Mouse (Mus musculus): ENCODE results near the gene Zfp870. TPM values are rescaled to one million over a fixed set of nuclear protein-coding genes. Genes with fewer than 3 reads are reported as not detected.
A peak's percentile ranks its signal among the peaks of the same experiment; 100 is the strongest.

Gene Zfp870
- polyA plus RNA-seq, 1 experiment from 2014 or later = 1.4 TPM

GRCm38 (mm10) chr17:32905239-32905638 lies 13.8 kb upstream of the Zfp870 start:
- Histone ChIP-seq H3K27me3 (ENCODE audit: control insufficient read depth, insufficient read depth, low read depth, low read length) (no peaks in the 10 kb centered on the region), H3K27ac (ENCODE audit: low read length) (no peak overlapping the region), H3K4me3 (ENCODE audit: low read depth, low read length) (no peak overlapping the region), H3K9ac (ENCODE audit: low read depth, low read length) (no peak overlapping the region), H3K36me3 (ENCODE audit: control insufficient read depth, insufficient read depth) (no peaks in the 10 kb centered on the region), H3K4me1 (ENCODE audit: control insufficient read depth, low read depth, low read length) (no peaks in the 10 kb centered on the region), H3K4me2 (ENCODE audit: low read depth, low read length) (no peak overlapping the region), H3K9me3 (replicated peaks; ENCODE audit: control insufficient read depth, low read length) (no peaks in the 10 kb centered on the region)
- 11% methylated on average over 19 of the region's 19 CpGs for WGBS (ENCODE audit: insufficient replicate concordance)
- ATAC-seq (ENCODE audit: low read depth) = no peak

DNA sequence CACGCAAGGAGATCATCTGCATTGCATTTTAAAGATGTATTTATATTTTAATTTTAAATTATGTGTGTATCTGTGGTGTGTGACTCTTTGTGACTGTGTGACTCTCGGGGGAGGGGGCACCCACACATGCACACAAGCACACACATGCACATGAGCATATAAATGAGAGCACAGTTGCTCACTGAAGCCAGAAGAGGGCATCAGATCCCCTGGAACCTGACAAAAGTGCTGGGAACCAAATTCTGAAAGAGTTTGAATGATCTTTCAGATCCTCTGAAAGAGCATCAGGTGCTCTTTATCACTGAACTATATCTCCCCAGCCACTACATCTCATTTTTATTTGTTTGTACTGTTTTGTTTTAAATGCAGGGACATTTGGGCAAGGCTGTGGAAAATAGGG lies 13.0 kb upstream of the Zfp870 start:
- Histone ChIP-seq H3K9me3 (replicated peaks; ENCODE audit: control insufficient read depth, low read length) (no peaks in the 10 kb centered on the region), H3K27ac (ENCODE audit: low read length) (no peak overlapping the region), H3K36me3 (ENCODE audit: control insufficient read depth, insufficient read depth) (no peaks in the 10 kb centered on the region), H3K4me3 (ENCODE audit: low read depth, low read length) (no peak overlapping the region), H3K4me1 (ENCODE audit: control insufficient read depth, low read depth, low read length) (no peaks in the 10 kb centered on the region), H3K27me3 (ENCODE audit: control insufficient read depth, insufficient read depth, low read depth, low read length) (no peaks in the 10 kb centered on the region), H3K9ac (ENCODE audit: low read depth, low read length) (no peak overlapping the region), H3K4me2 (ENCODE audit: low read depth, low read length) (no peak overlapping the region)
- WGBS (ENCODE audit: insufficient replicate concordance) = 35% methylated on average over 2 of the region's 2 CpGs
- ATAC-seq (ENCODE audit: low read depth) = no peak

GRCm38 (mm10) chr17:32901751-32902525 lies 10.5 kb upstream of the Zfp870 start:
- Histone ChIP-seq H3K9ac (ENCODE audit: low read depth, low read length) (no peak overlapping the region), H3K27me3 (ENCODE audit: control insufficient read depth, insufficient read depth, low read depth, low read length) (no peaks in the 10 kb centered on the region), H3K27ac (ENCODE audit: low read length) (no peak overlapping the region), H3K36me3 (ENCODE audit: control insufficient read depth, insufficient read depth) (no peaks in the 10 kb centered on the region), H3K4me1 (ENCODE audit: control insufficient read depth, low read depth, low read length) (no peaks in the 10 kb centered on the region), H3K9me3 (replicated peaks; ENCODE audit: control insufficient read depth, low read length) (no peaks in the 10 kb centered on the region), H3K4me3 (ENCODE audit: low read depth, low read length) (no peak overlapping the region), H3K4me2 (ENCODE audit: low read depth, low read length) (no peak overlapping the region)
- 31% methylated on average over 1 of the region's 1 CpGs for WGBS (ENCODE audit: insufficient replicate concordance)
- ATAC-seq (ENCODE audit: low read depth) = no peak

- Histone ChIP-seq H3K36me3 (ENCODE audit: control insufficient read depth, insufficient read depth) (no peaks in the 10 kb centered on the region), H3K4me2 (ENCODE audit: low read depth, low read length) (no peak overlapping the region), H3K9ac (ENCODE audit: low read depth, low read length) (no peak overlapping the region), H3K4me3 (ENCODE audit: low read depth, low read length) (no peak overlapping the region), H3K4me1 (ENCODE audit: control insufficient read depth, low read depth, low read length) (peaks cover 7% of the 10 kb centered on the region), H3K27me3 (ENCODE audit: control insufficient read depth, insufficient read depth, low read depth, low read length) (no peaks in the 10 kb centered on the region), H3K9me3 (replicated peaks; ENCODE audit: control insufficient read depth, low read length) (no peaks in the 10 kb centered on the region), H3K27ac (ENCODE audit: low read length) (no peak overlapping the region)
- ATAC-seq (ENCODE audit: low read depth) = no peak
- 78% methylated on average over 4 of the region's 4 CpGs for WGBS (ENCODE audit: insufficient replicate concordance)
Measured at GRCm38 (mm10) chr17:32895421-32895820, 4.0 kb upstream of the Zfp870 start.

- Histone ChIP-seq H3K9me3 (replicated peaks; ENCODE audit: control insufficient read depth, low read length) (no peaks in the 10 kb centered on the region), H3K4me1 (ENCODE audit: control insufficient read depth, low read depth, low read length) (peaks cover 10% of the 10 kb centered on the region), H3K27me3 (ENCODE audit: control insufficient read depth, insufficient read depth, low read depth, low read length) (no peaks in the 10 kb centered on the region), H3K9ac (ENCODE audit: low read depth, low read length) (no peak overlapping the region), H3K4me3 (ENCODE audit: low read depth, low read length) (no peak overlapping the region), H3K27ac (ENCODE audit: low read length) (no peak overlapping the region), H3K36me3 (ENCODE audit: control insufficient read depth, insufficient read depth) (no peaks in the 10 kb centered on the region), H3K4me2 (ENCODE audit: low read depth, low read length) (no peak overlapping the region)
- WGBS (ENCODE audit: insufficient replicate concordance) = 70% methylated on average over 3 of the region's 3 CpGs
- ATAC-seq (ENCODE audit: low read depth) = no peak
Measured at GRCm38 (mm10) chr17:32893901-32894300, 2.5 kb upstream of the Zfp870 start.

DNA sequence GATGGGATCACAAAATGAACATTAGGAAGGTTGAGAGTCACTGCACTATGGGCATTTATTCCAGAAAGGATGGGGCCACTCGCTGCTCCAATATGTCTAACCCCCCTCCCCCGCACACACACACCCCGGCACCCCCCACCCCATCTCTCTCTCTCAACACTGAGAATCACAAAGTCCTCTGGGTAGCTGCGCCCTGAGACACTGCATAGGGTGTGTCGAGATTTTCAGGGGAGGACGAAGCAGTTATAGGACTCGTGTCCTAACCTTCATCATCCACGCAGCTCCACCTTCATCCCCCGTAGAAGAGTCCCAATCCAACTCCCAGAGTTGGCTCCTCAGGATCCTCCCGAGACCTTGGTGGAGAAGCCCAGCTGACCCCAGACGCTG lies 597 bp downstream of the Zfp870 start:
- no peaks in the 10 kb centered on the region for H3K9me3 ChIP-seq (replicated peaks; ENCODE audit: control insufficient read depth, low read length)
- 4% methylated on average over 11 of the region's 11 CpGs for WGBS (ENCODE audit: insufficient replicate concordance)
- no peaks in the 10 kb centered on the region for H3K36me3 ChIP-seq (ENCODE audit: control insufficient read depth, insufficient read depth)
- H3K9ac ChIP-seq (ENCODE audit: low read depth, low read length) = peak overlapping the region; percentile 77
- peak overlapping the region; percentile 6; the same call in 1 of the 2 replicates for H3K27ac ChIP-seq (ENCODE audit: low read length)
- peaks cover 10% of the 10 kb centered on the region for H3K4me1 ChIP-seq (ENCODE audit: control insufficient read depth, low read depth, low read length)
- H3K4me2 ChIP-seq (ENCODE audit: low read depth, low read length) = peak overlapping the region; percentile 85
- H3K4me3 ChIP-seq (ENCODE audit: low read depth, low read length) = peak overlapping the region; percentile 73
- ATAC-seq (ENCODE audit: low read depth) = peak; percentile 14
- H3K27me3 ChIP-seq (ENCODE audit: control insufficient read depth, insufficient read depth, low read depth, low read length) = no peaks in the 10 kb centered on the region

DNA sequence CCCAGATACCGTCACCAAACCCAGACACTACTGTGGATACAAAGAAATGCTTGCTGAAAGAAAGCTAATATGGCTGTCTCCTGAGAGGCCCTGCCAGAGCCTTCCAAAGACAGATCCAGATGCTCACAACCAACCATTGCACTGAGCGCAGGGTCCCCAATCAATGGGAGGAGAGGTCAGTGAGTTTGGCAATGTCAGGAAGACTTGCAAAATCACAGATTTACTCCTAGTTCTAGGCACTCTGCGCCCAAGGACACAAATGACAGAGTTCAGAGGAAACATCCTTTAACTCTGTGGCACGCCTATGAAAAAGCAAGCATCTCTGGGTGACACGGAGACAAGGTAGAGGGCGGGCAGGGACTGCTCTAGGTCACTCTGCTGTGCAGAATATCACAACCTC lies 1.8 kb downstream of the Zfp870 start:
- Histone ChIP-seq H3K27ac (ENCODE audit: low read length) (no peak overlapping the region), H3K4me2 (ENCODE audit: low read depth, low read length) (no peak overlapping the region), H3K27me3 (ENCODE audit: control insufficient read depth, insufficient read depth, low read depth, low read length) (no peaks in the 10 kb centered on the region), H3K9ac (ENCODE audit: low read depth, low read length) (no peak overlapping the region), H3K36me3 (ENCODE audit: control insufficient read depth, insufficient read depth) (no peaks in the 10 kb centered on the region), H3K4me3 (ENCODE audit: low read depth, low read length) (no peak overlapping the region), H3K4me1 (ENCODE audit: control insufficient read depth, low read depth, low read length) (peaks cover 10% of the 10 kb centered on the region), H3K9me3 (replicated peaks; ENCODE audit: control insufficient read depth, low read length) (no peaks in the 10 kb centered on the region)
- no peak for ATAC-seq (ENCODE audit: low read depth)
- 70% methylated on average over 6 of the region's 6 CpGs for WGBS (ENCODE audit: insufficient replicate concordance)

DNA sequence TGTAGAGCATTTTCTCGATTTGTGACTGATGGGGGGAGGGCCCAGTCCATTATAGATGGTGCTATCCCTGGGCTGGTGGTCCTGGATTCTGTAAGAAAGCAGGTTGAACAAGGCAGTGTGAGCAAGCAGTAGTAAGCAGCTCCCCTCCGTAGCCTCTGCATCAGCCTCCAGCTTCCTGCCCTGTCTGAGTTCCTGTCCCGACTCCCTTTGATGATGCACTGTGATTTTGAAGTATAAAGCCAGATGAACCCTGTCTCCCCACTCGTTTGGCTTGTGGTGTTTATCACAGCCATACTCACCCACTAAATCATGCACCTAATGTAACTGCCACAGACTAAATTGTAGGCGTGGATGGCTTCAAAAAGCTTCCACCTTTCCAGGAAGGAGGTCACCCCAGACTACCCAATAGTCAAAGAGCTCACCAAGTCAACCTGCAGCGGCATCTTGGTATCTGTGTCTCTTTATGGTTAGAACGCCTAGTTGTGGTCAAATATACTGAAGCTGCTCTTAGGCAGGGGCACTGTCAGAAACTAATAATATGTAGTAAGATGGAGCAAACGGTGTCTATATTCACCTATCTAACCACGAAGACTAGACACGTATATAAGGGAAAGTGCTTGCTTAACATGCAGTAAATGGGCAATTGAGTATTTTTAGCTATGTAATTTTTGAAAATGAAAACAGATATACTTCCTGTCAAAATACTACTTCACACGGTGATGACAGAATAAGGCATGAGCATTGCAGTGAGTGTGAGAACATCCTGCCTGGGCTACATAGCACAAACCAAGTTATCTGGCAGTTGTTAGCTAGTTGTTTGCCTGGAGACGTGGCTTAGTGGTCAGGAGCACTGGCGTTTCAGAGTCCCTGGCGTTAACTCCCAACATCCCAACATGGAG lies 10.9 kb downstream of the Zfp870 start:
- H3K4me2 ChIP-seq (ENCODE audit: low read depth, low read length) = no peak overlapping the region
- H3K9ac ChIP-seq (ENCODE audit: low read depth, low read length) = no peak overlapping the region
- no peak overlapping the region for H3K27ac ChIP-seq (ENCODE audit: low read length)
- H3K27me3 ChIP-seq (ENCODE audit: control insufficient read depth, insufficient read depth, low read depth, low read length) = no peaks in the 10 kb centered on the region; the same call in 1 of the 2 replicates
- no peaks in the 10 kb centered on the region for H3K9me3 ChIP-seq (replicated peaks; ENCODE audit: control insufficient read depth, low read length)
- 69% methylated on average over 14 of the region's 14 CpGs for WGBS (ENCODE audit: insufficient replicate concordance)
- H3K36me3 ChIP-seq (ENCODE audit: control insufficient read depth, insufficient read depth) = peaks cover 4% of the 10 kb centered on the region
- no peak for ATAC-seq (ENCODE audit: low read depth)
- H3K4me3 ChIP-seq (ENCODE audit: low read depth, low read length) = no peak overlapping the region
- no peaks in the 10 kb centered on the region for H3K4me1 ChIP-seq (ENCODE audit: control insufficient read depth, low read depth, low read length)

DNA sequence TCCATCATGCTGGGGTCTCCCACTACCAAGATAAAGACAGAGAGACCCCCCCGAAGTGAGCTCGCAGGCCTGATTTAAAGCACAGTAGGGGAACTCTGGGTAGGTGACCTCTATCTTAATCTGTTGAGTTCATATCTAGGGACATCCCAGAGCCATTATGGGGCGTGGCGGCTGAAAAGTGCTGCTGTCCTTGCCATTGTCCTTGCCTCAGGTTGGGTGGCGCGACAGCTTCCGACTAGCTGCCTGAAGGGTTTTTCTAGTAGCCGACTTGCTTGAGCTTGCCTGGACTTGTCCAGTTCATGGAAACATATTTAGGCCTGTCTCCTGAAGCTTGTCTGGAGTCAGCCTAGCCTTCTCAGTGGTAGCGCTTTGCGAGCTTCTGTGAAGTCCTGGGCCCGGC lies 12.7 kb downstream of the Zfp870 start:
- no peaks in the 10 kb centered on the region for H3K4me1 ChIP-seq (ENCODE audit: control insufficient read depth, low read depth, low read length)
- no peak overlapping the region for H3K9ac ChIP-seq (ENCODE audit: low read depth, low read length)
- 78% methylated on average over 11 of the region's 11 CpGs for WGBS (ENCODE audit: insufficient replicate concordance)
- peaks cover 3% of the 10 kb centered on the region for H3K36me3 ChIP-seq (ENCODE audit: control insufficient read depth, insufficient read depth)
- ATAC-seq (ENCODE audit: low read depth) = no peak
- no peak overlapping the region for H3K4me3 ChIP-seq (ENCODE audit: low read depth, low read length)
- H3K27me3 ChIP-seq (ENCODE audit: control insufficient read depth, insufficient read depth, low read depth, low read length) = no peaks in the 10 kb centered on the region; the same call in 1 of the 2 replicates
- H3K27ac ChIP-seq (ENCODE audit: low read length) = no peak overlapping the region
- no peaks in the 10 kb centered on the region for H3K9me3 ChIP-seq (replicated peaks; ENCODE audit: control insufficient read depth, low read length)
- H3K4me2 ChIP-seq (ENCODE audit: low read depth, low read length) = no peak overlapping the region

All from liver, embryonic 16.5 days (tissue).